Mouse (Mus musculus): Measurements from ENCODE around the gene Mras. TPM values are rescaled to one million over a fixed set of nuclear protein-coding genes. Genes with fewer than 3 reads are reported as not detected.
A peak's percentile ranks its signal among the peaks of the same experiment; 100 is the strongest.

Gene Mras
- total and polyA plus RNA-seq, 2 experiments from 2014 or later: 74.0 to 75.5 TPM

DNA sequence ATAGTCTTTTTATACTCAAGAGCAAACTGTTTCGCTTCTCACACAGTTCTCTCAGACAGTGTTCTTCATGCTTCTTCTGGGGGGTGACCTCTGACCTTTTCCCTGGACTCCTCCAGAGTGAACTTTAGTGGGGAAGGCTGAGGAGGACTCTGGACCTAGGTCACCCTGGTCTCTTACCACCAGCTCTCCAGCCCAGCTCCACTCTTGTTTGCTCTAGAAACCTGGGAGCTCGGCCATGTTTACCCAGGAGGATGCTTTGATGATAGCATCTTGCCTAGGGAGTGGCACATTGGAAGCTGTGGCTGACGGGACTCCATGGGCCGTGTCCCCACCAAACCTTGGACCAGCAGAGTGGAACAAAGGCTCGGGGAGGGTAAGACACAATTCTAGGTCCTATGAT lies 47.0 kb downstream of the Mras start:
- ATAC-seq: no peak

GRCm38 (mm10) chr9:99389506-99389905 lies 47.7 kb downstream of the Mras start:
- Histone ChIP-seq H3K4me2 (ENCODE audit: low read depth, low read length) (no peak overlapping the region), H3K4me1 (ENCODE audit: insufficient read depth, low read length) (peaks cover 7% of the 10 kb centered on the region; the same call in 1 of the 2 replicates), H3K9ac (replicated peaks; ENCODE audit: low read length) (no peak overlapping the region), H3K9me3 (ENCODE audit: low read length) (no peaks in the 10 kb centered on the region), H3K27me3 (ENCODE audit: insufficient read depth, low read length) (no peaks in the 10 kb centered on the region), H3K36me3 (ENCODE audit: insufficient read depth, low read length) (peaks cover 6% of the 10 kb centered on the region; the same call in 1 of the 2 replicates), H3K4me3 (ENCODE audit: low read length) (no peak overlapping the region), H3K27ac (peak overlapping the region; percentile 78; the same call in 1 of the 2 replicates)
- 71% methylated on average over 8 of the region's 8 CpGs for WGBS
- no peak for TF ChIP-seq CTCF (IDR thresholded peaks at IDR 0.05; ENCODE audit: low read depth)
- no peak for ATAC-seq
- no peak for DNase-seq (ENCODE audit: low spot score)

More for the DNA sequence above, 47.0 kb downstream of the Mras start:
- Histone ChIP-seq H3K27me3 (ENCODE audit: insufficient read depth, low read length) (no peaks in the 10 kb centered on the region), H3K4me3 (ENCODE audit: low read length) (no peak overlapping the region), H3K9ac (replicated peaks; ENCODE audit: low read length) (no peak overlapping the region), H3K36me3 (ENCODE audit: insufficient read depth, low read length) (peaks cover 6% of the 10 kb centered on the region; the same call in 1 of the 2 replicates), H3K4me2 (ENCODE audit: low read depth, low read length) (no peak overlapping the region), H3K9me3 (ENCODE audit: low read length) (no peaks in the 10 kb centered on the region), H3K4me1 (ENCODE audit: insufficient read depth, low read length) (peaks cover 7% of the 10 kb centered on the region; the same call in 1 of the 2 replicates), H3K27ac (no peak overlapping the region)
- no peak for TF ChIP-seq CTCF (IDR thresholded peaks at IDR 0.05; ENCODE audit: low read depth)
- WGBS: 73% methylated on average over 5 of the region's 5 CpGs
- DNase-seq (ENCODE audit: low spot score): no peak

DNA sequence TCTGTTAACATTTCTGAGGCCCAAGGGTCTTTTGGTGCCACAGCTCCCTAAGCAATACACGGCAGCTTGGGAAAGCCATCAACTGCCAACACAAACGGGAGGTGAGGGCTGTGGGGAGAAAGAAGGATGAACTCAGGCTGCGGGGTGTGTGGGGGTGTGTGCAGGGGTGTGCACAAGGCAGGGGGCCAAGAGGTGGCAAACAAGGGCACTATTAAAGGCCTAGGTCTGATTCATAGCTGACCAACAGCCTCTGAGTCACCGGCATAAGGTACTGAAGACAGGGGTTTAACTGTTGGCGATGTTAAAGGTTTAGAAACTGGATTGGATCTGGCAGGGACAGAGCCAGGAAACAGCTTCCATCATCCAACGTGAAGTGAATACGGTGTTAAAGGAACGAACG lies 48.3 kb downstream of the Mras start:
- DNase-seq (ENCODE audit: low spot score) (peak; percentile 13), ATAC-seq (no peak)
- Histone ChIP-seq H3K9me3 (ENCODE audit: low read length) (no peaks in the 10 kb centered on the region), H3K4me1 (ENCODE audit: insufficient read depth, low read length) (peaks cover 7% of the 10 kb centered on the region; the same call in 1 of the 2 replicates), H3K4me3 (ENCODE audit: low read length) (no peak overlapping the region), H3K36me3 (ENCODE audit: insufficient read depth, low read length) (peaks cover 6% of the 10 kb centered on the region; the same call in 1 of the 2 replicates), H3K27me3 (ENCODE audit: insufficient read depth, low read length) (no peaks in the 10 kb centered on the region), H3K27ac (peak overlapping the region; percentile 78), H3K4me2 (ENCODE audit: low read depth, low read length) (no peak overlapping the region), H3K9ac (replicated peaks; ENCODE audit: low read length) (no peak overlapping the region)
- WGBS: 64% methylated on average over 9 of the region's 9 CpGs
- no peak for TF ChIP-seq CTCF (IDR thresholded peaks at IDR 0.05; ENCODE audit: low read depth)

GRCm38 (mm10) chr9:99388078-99388477 lies 49.1 kb downstream of the Mras start:
- H3K4me1 ChIP-seq (ENCODE audit: insufficient read depth, low read length): peaks cover 7% of the 10 kb centered on the region; the same call in 1 of the 2 replicates
- no peaks in the 10 kb centered on the region for H3K27me3 ChIP-seq (ENCODE audit: insufficient read depth, low read length)
- DNase-seq (ENCODE audit: low spot score) (peak; percentile 75), ATAC-seq (peak; percentile 89)
- no peak overlapping the region for H3K4me2 ChIP-seq (ENCODE audit: low read depth, low read length)
- 40% methylated on average over 5 of the region's 5 CpGs for WGBS
- TF ChIP-seq CTCF (IDR thresholded peaks at IDR 0.05; ENCODE audit: low read depth): no peak
- no peaks in the 10 kb centered on the region for H3K9me3 ChIP-seq (ENCODE audit: low read length)
- H3K9ac ChIP-seq (replicated peaks; ENCODE audit: low read length): no peak overlapping the region
- peak overlapping the region; percentile 78 for H3K27ac ChIP-seq
- H3K4me3 ChIP-seq (ENCODE audit: low read length): no peak overlapping the region
- H3K36me3 ChIP-seq (ENCODE audit: insufficient read depth, low read length): peaks cover 6% of the 10 kb centered on the region; the same call in 1 of the 2 replicates

DNA sequence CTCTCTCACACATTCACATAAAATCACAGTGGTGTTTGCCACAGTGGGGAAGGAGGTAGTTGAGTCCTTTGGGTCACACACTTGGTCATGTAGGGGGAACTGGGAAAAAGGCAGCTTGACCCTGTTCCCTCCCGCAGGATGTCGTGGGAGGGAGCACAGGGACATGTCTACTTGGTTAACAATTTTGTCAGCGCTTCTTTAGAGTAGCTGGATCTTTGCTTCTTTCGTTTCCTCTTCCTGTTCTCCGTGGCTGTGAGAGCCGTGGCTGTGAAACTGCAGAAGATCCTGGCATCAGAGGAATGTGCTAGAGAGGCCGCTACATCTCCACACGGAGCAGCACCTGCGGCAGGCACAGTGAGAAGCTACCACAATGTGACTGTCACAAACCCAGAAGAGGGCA lies 54.6 kb downstream of the Mras start:
- H3K9me3 ChIP-seq (ENCODE audit: low read length): no peaks in the 10 kb centered on the region
- no peak overlapping the region for H3K9ac ChIP-seq (replicated peaks; ENCODE audit: low read length)
- no peak overlapping the region for H3K4me3 ChIP-seq (ENCODE audit: low read length)
- no peak overlapping the region for H3K27ac ChIP-seq
- TF ChIP-seq CTCF (IDR thresholded peaks at IDR 0.05; ENCODE audit: low read depth): no peak
- H3K27me3 ChIP-seq (ENCODE audit: insufficient read depth, low read length): no peaks in the 10 kb centered on the region
- WGBS: 77% methylated on average over 9 of the region's 9 CpGs
- no peaks in the 10 kb centered on the region for H3K36me3 ChIP-seq (ENCODE audit: insufficient read depth, low read length)
- no peak overlapping the region for H3K4me2 ChIP-seq (ENCODE audit: low read depth, low read length)
- no peak for DNase-seq (ENCODE audit: low spot score)
- no peak for ATAC-seq
- no peaks in the 10 kb centered on the region for H3K4me1 ChIP-seq (ENCODE audit: insufficient read depth, low read length)

DNA sequence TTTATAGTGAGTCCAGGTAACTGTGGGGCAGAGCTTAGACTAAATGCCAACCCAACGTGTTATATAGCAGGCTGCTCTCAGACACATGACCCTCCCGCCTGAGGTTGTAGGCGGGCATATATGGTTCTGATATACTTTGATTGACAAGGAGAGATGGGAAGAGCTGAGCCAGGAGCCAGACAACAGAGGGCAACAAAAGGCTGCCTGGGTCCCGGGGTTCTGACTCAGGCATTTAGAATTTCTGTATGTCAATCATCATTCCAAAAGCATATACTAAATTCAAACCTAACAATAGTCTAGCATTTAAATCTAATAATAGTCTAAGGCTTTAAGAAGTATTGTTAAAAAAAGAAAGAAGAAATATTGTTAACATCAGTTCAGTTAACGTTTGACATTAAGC lies 58.0 kb downstream of the Mras start:
- no peaks in the 10 kb centered on the region for H3K9me3 ChIP-seq (ENCODE audit: low read length)
- DNase-seq (ENCODE audit: low spot score) (no peak), ATAC-seq (no peak)
- no peaks in the 10 kb centered on the region for H3K27me3 ChIP-seq (ENCODE audit: insufficient read depth, low read length)
- H3K4me3 ChIP-seq (ENCODE audit: low read length): no peak overlapping the region
- no peaks in the 10 kb centered on the region for H3K4me1 ChIP-seq (ENCODE audit: insufficient read depth, low read length)
- H3K27ac ChIP-seq: no peak overlapping the region
- no peak overlapping the region for H3K9ac ChIP-seq (replicated peaks; ENCODE audit: low read length)
- TF ChIP-seq CTCF (IDR thresholded peaks at IDR 0.05; ENCODE audit: low read depth): no peak
- no peak overlapping the region for H3K4me2 ChIP-seq (ENCODE audit: low read depth, low read length)
- no peaks in the 10 kb centered on the region for H3K36me3 ChIP-seq (ENCODE audit: insufficient read depth, low read length)
- WGBS: 70% methylated on average over 5 of the region's 5 CpGs

DNA sequence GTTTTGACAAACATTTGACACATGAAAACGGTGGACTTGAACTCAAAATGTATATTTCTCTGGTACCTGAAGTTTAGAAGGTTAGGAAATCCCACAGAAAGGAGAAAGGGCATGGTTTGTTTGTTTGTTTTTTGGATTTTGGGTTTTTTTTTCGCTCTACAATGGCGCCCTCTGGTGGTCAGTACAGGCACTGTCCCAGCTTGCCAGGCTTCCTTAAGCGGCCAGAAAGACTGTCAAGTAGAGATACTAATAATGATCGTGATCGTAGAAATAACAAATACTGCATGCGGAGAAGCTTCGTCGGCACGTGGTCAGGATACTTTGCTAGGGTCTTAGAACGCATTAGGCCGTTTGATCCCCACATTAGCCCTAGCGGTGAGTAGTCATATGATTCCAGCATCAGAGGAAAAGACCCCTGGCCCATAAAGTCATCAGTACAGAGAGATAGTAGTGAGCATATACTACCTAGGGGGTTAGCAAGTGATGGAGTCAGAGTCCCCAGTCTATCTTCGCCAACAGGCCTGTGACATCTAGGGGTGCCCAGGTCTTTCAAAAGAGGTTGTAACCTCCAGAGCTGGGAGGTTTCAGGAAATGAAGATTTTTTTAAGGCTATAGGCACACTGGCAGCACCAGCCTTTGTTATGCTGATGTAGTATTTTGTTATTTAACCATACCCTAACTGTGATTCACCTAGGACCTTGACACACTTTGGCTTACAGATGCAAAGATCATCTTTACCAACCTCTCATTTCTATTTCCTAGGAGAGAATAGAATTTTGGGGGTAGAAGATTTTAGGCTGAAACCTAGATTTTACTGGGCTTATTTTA lies 60.4 kb downstream of the Mras start:
- ATAC-seq (no peak), DNase-seq (ENCODE audit: low spot score) (peak; percentile 75)
- 8% methylated on average over 14 of the region's 14 CpGs for WGBS
- no peaks in the 10 kb centered on the region for H3K9me3 ChIP-seq (ENCODE audit: low read length)
- H3K27me3 ChIP-seq (ENCODE audit: insufficient read depth, low read length): no peaks in the 10 kb centered on the region
- no peak overlapping the region for H3K27ac ChIP-seq
- no peaks in the 10 kb centered on the region for H3K4me1 ChIP-seq (ENCODE audit: insufficient read depth, low read length)
- H3K9ac ChIP-seq (replicated peaks; ENCODE audit: low read length): 0 out of 2 replicates have a peak overlapping the region, but pooled peaks have one; percentile 10
- TF ChIP-seq CTCF (IDR thresholded peaks at IDR 0.05; ENCODE audit: low read depth): peak; percentile 92
- no peaks in the 10 kb centered on the region for H3K36me3 ChIP-seq (ENCODE audit: insufficient read depth, low read length)
- H3K4me3 ChIP-seq (ENCODE audit: low read length): no peak overlapping the region
- peak overlapping the region; percentile 25; the same call in 1 of the 2 replicates for H3K4me2 ChIP-seq (ENCODE audit: low read depth, low read length)
